Mouse (Mus musculus) ES-E14 (cell line): Measurements from ENCODE around the gene Rab24.

Experiments used
- CHD2 ChIP-seq: IDR thresholded peaks from 2 replicates; pipeline ENCODE4 v1.6.1; 2014; ENCODE audit warnings: mild to moderate bottlenecking, low read depth, low read length, inconsistent platforms
- HCFC1 ChIP-seq: IDR thresholded peaks from 2 replicates; pipeline ENCODE4 v1.6.1; 2012; ENCODE audit warnings: low read length, inconsistent platforms, borderline replicate concordance; ENCODE audit not compliant: insufficient read depth

- no peak for TF ChIP-seq CHD2
- no peak for TF ChIP-seq HCFC1
Observed at GRCm38 (mm10) chr13:55329683-55330566, 8.2 kb upstream of the Rab24 start, which contains the start of gene Mxd3.
